Mouse (Mus musculus) right cerebral cortex, adult 18-20 months (tissue): Measurements from ENCODE around the gene Tspan11.

ENCODE experiments used
- DNase-seq: peaks from one replicate; pipeline ENCODE4 v3.0.0; 2022; ENCODE audit warnings: mixed read lengths

Tspan11 gene

GRCm38 (mm10) chr6:127996928-127997327 is 109.5 kb downstream of the Tspan11 start:
- DNase-seq, result no peak

GRCm38 (mm10) chr6:127999118-127999517 is 111.7 kb downstream of the Tspan11 start:
- no peak for DNase-seq

GRCm38 (mm10) chr6:128000777-128001176 is 113.4 kb downstream of the Tspan11 start:
- DNase-seq, result no peak

- no peak for DNase-seq
Observed at GRCm38 (mm10) chr6:128001587-128001986, 114.2 kb downstream of the Tspan11 start.

GRCm38 (mm10) chr6:128002104-128002503 is 114.7 kb downstream of the Tspan11 start:
- no peak for DNase-seq

- DNase-seq, result no peak
Observed at GRCm38 (mm10) chr6:128002667-128003066, 115.3 kb downstream of the Tspan11 start.

- DNase-seq, result no peak
Observed at GRCm38 (mm10) chr6:128003542-128003941, 116.2 kb downstream of the Tspan11 start.
